Mouse (Mus musculus) adrenal gland (tissue): Measurements from ENCODE around the gene Adgre4.
"Not testable (repeated sequence)": the region's sequence is repeated elsewhere in the genome, so short reads cannot be mapped to it uniquely, and the experiment has no call there.

Source experiments
- intact Hi-C: fragments of 180-260 bp; cut with DNase I; formaldehyde crosslinking; loops from one replicate; pipeline ENCODE4 v1.15.1; 2025
- long read RNA-seq, 2 experiments: library from polyadenylated mRNA; unstranded; transcript quantifications; one replicate each; pipeline ENCODE4 v2.0.0; 2020; ENCODE audit warnings: borderline replicate concordance in 1 of 2; ENCODE audit not compliant: insufficient replicate concordance in 1 of 2

The Adgre4 gene
- long read RNA-seq, experiment 1, result 0 reads
- long read RNA-seq, experiment 2, partial matches to known transcripts, result 0 of 1 reads
- long read RNA-seq, experiment 2, other reads (novel, unspliced or antisense), result 1 of 1 reads

- intact Hi-C loops, result no loop called here
Measured at GRCm38 (mm10) chr17:55749786-55750185, at the start of gene Adgre4. TSS of gene Adgre4 (plus strand) at chr17:55749984.

- intact Hi-C loops, result loop anchor here (5.0 to 10.0 kb wide), 2 partner anchors 180 to 253 kb away; partner anchors contain the start of genes Ebi3 and Yju2
Measured at GRCm38 (mm10) chr17:55702161-55702820, 47.5 kb upstream of the Adgre4 start.

- intact Hi-C loops, result loop anchor here (5.0 to 10.0 kb wide), 2 partner anchors 179 to 252 kb away; partner anchors contain the start of genes Ebi3 and Yju2
Measured at GRCm38 (mm10) chr17:55702865-55703264, 46.9 kb upstream of the Adgre4 start.

- intact Hi-C loops, result no loop called here
Measured at GRCm38 (mm10) chr17:55711984-55712811, 37.6 kb upstream of the Adgre4 start, which contains the start of gene Pot1b. TSS of gene Pot1b (minus strand) at chr17:55712628.

- intact Hi-C loops, result no loop called here
Measured at GRCm38 (mm10) chr17:55721270-55721669, 28.5 kb upstream of the Adgre4 start.

- intact Hi-C loops, result no loop called here
Measured at GRCm38 (mm10) chr17:55722250-55722649, 27.5 kb upstream of the Adgre4 start.

GRCm38 (mm10) chr17:55726193-55726592, 23.6 kb upstream of the Adgre4 start:
- intact Hi-C loops, result no loop called here

- intact Hi-C loops, result no loop called here
Measured at GRCm38 (mm10) chr17:55736675-55737074, 13.1 kb upstream of the Adgre4 start.

- intact Hi-C loops, result no loop called here
Measured at GRCm38 (mm10) chr17:55751170-55751569, 1.4 kb downstream of the Adgre4 start.

- intact Hi-C loops, result no loop called here
Measured at GRCm38 (mm10) chr17:55813642-55814041, 63.9 kb downstream of the Adgre4 start.

- intact Hi-C loops, result no loop called here
Measured at GRCm38 (mm10) chr17:55816853-55817252, 67.1 kb downstream of the Adgre4 start.

- intact Hi-C loops, result no loop called here
Measured at GRCm38 (mm10) chr17:55821566-55821965, 71.8 kb downstream of the Adgre4 start.

- intact Hi-C loops, result no loop called here
Measured at GRCm38 (mm10) chr17:55843067-55843466, 93.3 kb downstream of the Adgre4 start.

GRCm38 (mm10) chr17:55877184-55877583, 127.4 kb downstream of the Adgre4 start:
- intact Hi-C loops, result no loop called here

- intact Hi-C loops, result not testable (repeated sequence)
Measured at GRCm38 (mm10) chr17:55878282-55878635, 128.5 kb downstream of the Adgre4 start.

- intact Hi-C loops, result not testable (repeated sequence)
Measured at GRCm38 (mm10) chr17:55878636-55879369, 129.0 kb downstream of the Adgre4 start, which contains the start of gene Zfp119a. TSS of gene Zfp119a (minus strand) at chr17:55878930.

- intact Hi-C loops, result loop anchor here (5.0 kb wide), 3 partner anchors 69 to 181 kb away; partner anchors contain the start of gene Ebi3
Measured at GRCm38 (mm10) chr17:55883631-55884030, 133.8 kb downstream of the Adgre4 start.

GRCm38 (mm10) chr17:55884912-55885311, 135.1 kb downstream of the Adgre4 start:
- intact Hi-C loops, result loop anchor here (5.0 kb wide), 3 partner anchors 67 to 183 kb away; partner anchors contain the start of gene Ebi3

GRCm38 (mm10) chr17:55892406-55892955, 142.7 kb downstream of the Adgre4 start:
- intact Hi-C loops, result loop anchor here (5.0 kb wide), 1 partner anchor 55 kb away; the partner anchor contains the start of gene Zfp119b

- intact Hi-C loops, result no loop called here
Measured at GRCm38 (mm10) chr17:55903087-55903486, 153.3 kb downstream of the Adgre4 start.
